Mouse (Mus musculus): Measurements from ENCODE around the gene Tgif2lx1.
"Not testable (repeated sequence)": the region's sequence is repeated elsewhere in the genome, so short reads cannot be mapped to it uniquely, and the experiment has no call there.

The Tgif2lx1 gene

GRCm38 (mm10) chrX:118480637-118481036 lies at the start of gene Tgif2lx1:
Gene Tgif2lx1 (minus strand): TSS chrX:118480737.
- not testable (repeated sequence) for DNase-seq (ENCODE audit: low spot score)

All from ovary, postnatal 36 days (tissue).